In the genomic region with DNA sequence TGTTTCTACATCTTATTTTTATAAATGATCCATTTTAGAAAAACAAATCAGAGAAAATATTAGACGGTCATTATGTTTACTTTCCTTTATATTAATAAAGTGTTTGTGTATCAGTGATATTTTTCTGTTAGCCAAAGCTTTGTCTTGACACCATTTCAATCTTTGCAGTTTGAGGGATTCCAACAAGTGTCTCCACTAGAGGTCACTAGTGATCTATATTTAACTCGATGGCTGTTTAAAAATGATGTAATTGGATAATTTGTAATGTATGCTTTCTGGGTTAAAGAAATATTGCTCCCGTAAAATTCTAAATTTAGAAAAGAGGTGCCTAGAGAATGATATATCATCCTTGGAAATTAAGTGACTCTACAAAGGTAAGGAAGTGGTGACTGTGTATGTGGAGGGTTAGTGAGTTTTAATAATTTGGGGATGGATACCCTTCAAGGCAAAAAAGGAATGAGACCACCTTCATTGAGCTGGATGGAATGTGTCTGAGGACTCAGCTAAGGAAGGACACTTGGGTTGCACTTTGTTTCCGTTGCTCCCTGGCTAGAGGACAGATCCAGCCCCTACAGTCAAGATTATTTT, we compare ENCODE assay signal across 10 mouse cellular contexts. TPM values are rescaled to one million over a fixed set of nuclear protein-coding genes. Genes with fewer than 3 reads are reported as not detected.
A peak's percentile ranks its signal among the peaks of the same experiment; 100 is the strongest.
DNase-seq lines count a peak whose midpoint lies in the region; ATAC-seq and TF ChIP-seq lines count a peak whose summit lies in the region.
"Had no signal": no experiment of that assay in that cellular context is flagged by ENCODE, and none has a peak within 500 bp of the region (broad histone marks: within the 10 kb centered on the region; RNA-seq: fewer than 3 reads in every experiment).

No protein-coding gene starts in this region.

- H3K79me2 ChIP-seq in liver, adult 2 months (ENCODE audit: control insufficient read depth, insufficient read depth, low read length): no peaks in the 10 kb centered on the region

- no peak overlapping the region for H3K27ac ChIP-seq in liver, adult 2 months (replicated peaks; ENCODE audit: insufficient read depth, low read depth, low read length)
- H3K27ac ChIP-seq in liver, embryonic 11.5 days (ENCODE audit: low read depth, low read length): no peak overlapping the region
- no peak overlapping the region for H3K27ac ChIP-seq in midbrain, postnatal 0 days (ENCODE audit: low read depth, low read length)
- H3K27ac ChIP-seq: embryonic facial prominence, embryonic 15.5 days had no signal

- DNase-seq in cerebellum, postnatal 14 days: peak; percentile 19 to 52
- no peak for DNase-seq in cerebellum, adult 8-10 months
- DNase-seq in liver, adult 2 months (ENCODE audit: extremely low read depth, low read depth, low spot score): peak; percentile 20
- no peak for DNase-seq in liver, embryonic 11.5 days (ENCODE audit: low spot score)
- DNase-seq in c-Kit-positive CD71-negative TER-119-negative erythroid progenitor cells, embryonic 14.5 days (ENCODE audit: low read depth): peak; percentile 20
- peak; percentile 78 for DNase-seq in midbrain, postnatal 0 days (ENCODE audit: low spot score)
- DNase-seq in right cerebral cortex, adult 18-20 months: no peak
- DNase-seq in spleen, postnatal 10 days (ENCODE audit: low spot score in 2 of 2): no peak

- H3K27me3 ChIP-seq in liver, adult 2 months (ENCODE audit: control insufficient read depth, insufficient read depth, low read length): no peaks in the 10 kb centered on the region
- H3K27me3 ChIP-seq in liver, embryonic 11.5 days (replicated peaks; ENCODE audit: control insufficient read depth, insufficient read depth, low read length): no peaks in the 10 kb centered on the region
- no peaks in the 10 kb centered on the region for H3K27me3 ChIP-seq in midbrain, postnatal 0 days (ENCODE audit: insufficient read depth, low read length)

- H3K9me3 ChIP-seq in liver, embryonic 11.5 days (ENCODE audit: control insufficient read depth, low read length): no peaks in the 10 kb centered on the region
- no peaks in the 10 kb centered on the region for H3K9me3 ChIP-seq in midbrain, postnatal 0 days (ENCODE audit: low read length)
- H3K9me3 ChIP-seq: embryonic facial prominence, embryonic 15.5 days had no signal

- no peak overlapping the region for H3K9ac ChIP-seq in liver, adult 2 months (ENCODE audit: low read depth, low read length)
- H3K9ac ChIP-seq in liver, embryonic 11.5 days (ENCODE audit: low read depth, low read length): no peak overlapping the region
- no peak overlapping the region for H3K9ac ChIP-seq in midbrain, postnatal 0 days (replicated peaks; ENCODE audit: low read length, poor library complexity, severe bottlenecking)
- H3K9ac ChIP-seq: embryonic facial prominence, embryonic 15.5 days had no signal

- WGBS in liver, adult 2 months: 17% methylated on average over 4 of the region's 4 CpGs
- WGBS in liver, embryonic 11.5 days: 20% methylated on average over 4 of the region's 4 CpGs
- 20% methylated on average over 4 of the region's 4 CpGs for WGBS in midbrain, postnatal 0 days

- no peaks in the 10 kb centered on the region for H3K36me3 ChIP-seq in liver, adult 2 months (ENCODE audit: control insufficient read depth, insufficient read depth, low read length)
- H3K36me3 ChIP-seq in liver, embryonic 11.5 days (ENCODE audit: control insufficient read depth, insufficient read depth, low read length): no peaks in the 10 kb centered on the region
- H3K36me3 ChIP-seq in midbrain, postnatal 0 days (ENCODE audit: insufficient read depth, low read length): no peaks in the 10 kb centered on the region
- H3K36me3 ChIP-seq: embryonic facial prominence, embryonic 15.5 days had no signal

- TF ChIP-seq CTCF in liver, adult 2 months (IDR thresholded peaks at IDR 0.05; ENCODE audit: low read depth, low read length): no peak
- peak; percentile 82 for TF ChIP-seq CTCF in midbrain, postnatal 0 days (IDR thresholded peaks at IDR 0.05)

- no peaks in the 10 kb centered on the region for H3K4me1 ChIP-seq in liver, adult 2 months (ENCODE audit: control insufficient read depth, insufficient read depth, low read length)
- no peaks in the 10 kb centered on the region for H3K4me1 ChIP-seq in liver, embryonic 11.5 days (replicated peaks; ENCODE audit: control insufficient read depth, insufficient read depth, low read length)
- no peaks in the 10 kb centered on the region for H3K4me1 ChIP-seq in midbrain, postnatal 0 days (ENCODE audit: insufficient read depth, low read length)
- H3K4me1 ChIP-seq: embryonic facial prominence, embryonic 15.5 days had no signal

- no peak overlapping the region for H3K4me2 ChIP-seq in liver, embryonic 11.5 days
- no peak overlapping the region for H3K4me2 ChIP-seq in midbrain, postnatal 0 days (ENCODE audit: low read depth, low read length, poor library complexity, severe bottlenecking)
- H3K4me2 ChIP-seq: embryonic facial prominence, embryonic 15.5 days had no signal

- H3K4me3 ChIP-seq in liver, adult 2 months (ENCODE audit: insufficient read depth, low read depth, low read length): no peak overlapping the region
- H3K4me3 ChIP-seq in liver, embryonic 11.5 days (ENCODE audit: low read depth, low read length): no peak overlapping the region
- no peak overlapping the region for H3K4me3 ChIP-seq in midbrain, postnatal 0 days (ENCODE audit: low read depth, low read length)
- H3K4me3 ChIP-seq: embryonic facial prominence, embryonic 15.5 days; myocyte had no signal

- no peak for TF ChIP-seq POLR2A in liver, adult 2 months (IDR thresholded peaks at IDR 0.05; ENCODE audit: extremely low read depth, insufficient read depth, low read length)

- no peak for ATAC-seq in liver, embryonic 11.5 days (replicated peaks; ENCODE audit: low FRiP score)
- no peak for ATAC-seq in midbrain, postnatal 0 days (ENCODE audit: low FRiP score)

RNA-seq across cellular contexts. Expression of gene Gnpda2, which starts 21.2 kb away (rescaled TPM):
- 4.0 and 6.9 TPM in 2 replicates for total RNA-seq in liver, adult 2 months (2014; rRNA removed)
- polyA plus RNA-seq in liver, adult 2 months (2012; rRNA removed): 2.6 and 3.8 TPM in 2 replicates
- polyA plus RNA-seq in liver, embryonic 11.5 days (2014; fragmentation: Nextera tagmentation; extraction: Ambion mirVana): 16.0 and 16.7 TPM in 2 replicates
- 14.3 and 14.9 TPM in 2 replicates for total RNA-seq in midbrain, postnatal 0 days (2014; rRNA removed)
- polyA plus RNA-seq in midbrain, postnatal 0 days (2015; fragmentation: Nextera tagmentation; extraction: Ambion mirVana): 32.5 and 36.4 TPM in 2 replicates

RNA-seq across cellular contexts. Expression of gene Guf1, which starts 56.6 kb away (rescaled TPM):
- total RNA-seq in liver, adult 2 months (2014; rRNA removed): 15.4 and 18.9 TPM in 2 replicates
- 3.0 and 4.0 TPM in 2 replicates for polyA plus RNA-seq in liver, adult 2 months (2012; rRNA removed)
- polyA plus RNA-seq in liver, embryonic 11.5 days (2014; fragmentation: Nextera tagmentation; extraction: Ambion mirVana): 39.8 and 41.7 TPM in 2 replicates
- total RNA-seq in midbrain, postnatal 0 days (2014; rRNA removed): 42.7 and 58.1 TPM in 2 replicates
- polyA plus RNA-seq in midbrain, postnatal 0 days (2015; fragmentation: Nextera tagmentation; extraction: Ambion mirVana): 33.4 and 35.5 TPM in 2 replicates

Comparison
In these comparisons a context has a peak if more than half of its experiments do, and no peak if none do; other contexts are left out.
1. DNase-seq: peak in cerebellum, postnatal 14 days (2 of 2), liver, adult 2 months (single experiment), c-Kit-positive CD71-negative TER-119-negative erythroid progenitor cells, embryonic 14.5 days (single experiment) and midbrain, postnatal 0 days (single experiment); none in cerebellum, adult 8-10 months (single experiment), liver, embryonic 11.5 days (single experiment), right cerebral cortex, adult 18-20 months (single experiment) and spleen, postnatal 10 days (0 of 2).